8 mouse cellular contexts compared by ENCODE assay signal in the genomic region with DNA sequence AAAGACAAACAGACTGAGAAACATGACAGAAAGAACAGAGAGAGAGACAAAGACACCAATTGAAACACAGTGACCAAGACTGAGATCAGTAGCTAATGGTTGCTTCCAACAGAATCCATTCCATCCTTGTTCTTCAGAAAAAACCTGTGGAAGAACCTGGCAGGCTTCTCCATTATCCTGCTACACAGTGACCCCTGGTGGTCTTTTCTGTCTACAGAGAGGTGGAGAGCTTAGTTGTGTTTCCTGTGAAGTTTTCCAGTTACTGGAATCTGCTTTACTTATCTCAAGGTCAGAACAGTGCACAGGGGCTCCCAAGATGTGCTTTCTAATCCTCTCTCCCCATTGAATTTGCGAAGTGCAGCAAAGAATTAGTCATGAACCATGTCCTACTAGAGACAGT.
DNase-seq lines count a peak whose midpoint lies in the region; ATAC-seq and TF ChIP-seq lines count a peak whose summit lies in the region.

No protein-coding gene starts in this region.

- no peak overlapping the region for H3K27ac ChIP-seq in intestine, postnatal 0 days (ENCODE audit: low read depth, low read length)
- no peak overlapping the region for H3K27ac ChIP-seq in intestine, embryonic 16.5 days (ENCODE audit: low read length)
- no peak overlapping the region for H3K27ac ChIP-seq in liver, postnatal 0 days (ENCODE audit: low read depth)

- no peaks in the 10 kb centered on the region for H3K27me3 ChIP-seq in intestine, postnatal 0 days (replicated peaks; ENCODE audit: control insufficient read depth, insufficient read depth, low read length)
- H3K27me3 ChIP-seq in intestine, embryonic 16.5 days (replicated peaks; ENCODE audit: control insufficient read depth, insufficient read depth, low read length), result no peaks in the 10 kb centered on the region
- no peaks in the 10 kb centered on the region for H3K27me3 ChIP-seq in E14TG2a.4 (ENCODE audit: insufficient read depth, low read length)
- no peaks in the 10 kb centered on the region for H3K27me3 ChIP-seq in liver, postnatal 0 days (ENCODE audit: insufficient read depth, low read length)

- DNase-seq in adrenal gland, adult 2 months, result peak; percentile 17
- DNase-seq in liver, postnatal 0 days, result peak; percentile 15
- peak; percentile 54 for DNase-seq in urinary bladder, postnatal 25 days (ENCODE audit: low spot score)
- DNase-seq in natural killer cell, adult 2 months (ENCODE audit: low spot score in 2 of 2), result no peak

- H3K4me1 ChIP-seq in intestine, postnatal 0 days (replicated peaks; ENCODE audit: control insufficient read depth, insufficient read depth, low read length), result no peaks in the 10 kb centered on the region
- no peaks in the 10 kb centered on the region for H3K4me1 ChIP-seq in intestine, embryonic 16.5 days (ENCODE audit: control insufficient read depth, insufficient read depth, low read length)
- H3K4me1 ChIP-seq in E14TG2a.4 (replicated peaks; ENCODE audit: low read depth, low read length), result 0 out of 2 replicates have a peak, but pooled peaks cover 5% of the 10 kb centered on the region
- no peaks in the 10 kb centered on the region for H3K4me1 ChIP-seq in liver, postnatal 0 days (ENCODE audit: insufficient read depth)

- WGBS in intestine, postnatal 0 days, result 49% methylated on average over 1 of the region's 1 CpGs
- 60% methylated on average over 1 of the region's 1 CpGs for WGBS in intestine, embryonic 16.5 days
- WGBS in liver, postnatal 0 days (ENCODE audit: insufficient replicate concordance), result 56% methylated on average over 1 of the region's 1 CpGs

- TF ChIP-seq CTCF in intestine, postnatal 0 days (IDR thresholded peaks at IDR 0.05; ENCODE audit: low read depth), result peak; percentile 69
- peak; percentile 57 for TF ChIP-seq CTCF in E14TG2a.4 (conservative IDR thresholded peaks at IDR 0.05; ENCODE audit: low read length)
- peak; percentile 55 for TF ChIP-seq CTCF in liver, postnatal 0 days (IDR thresholded peaks at IDR 0.05; ENCODE audit: low read depth)

- H3K9me3 ChIP-seq in intestine, postnatal 0 days (ENCODE audit: control insufficient read depth), result no peaks in the 10 kb centered on the region
- no peaks in the 10 kb centered on the region for H3K9me3 ChIP-seq in intestine, embryonic 16.5 days (ENCODE audit: control insufficient read depth, low read length)
- H3K9me3 ChIP-seq in E14TG2a.4 (ENCODE audit: low read length), result no peaks in the 10 kb centered on the region
- H3K9me3 ChIP-seq in liver, postnatal 0 days (ENCODE audit: low read length), result no peaks in the 10 kb centered on the region

- no peak overlapping the region for H3K9ac ChIP-seq in intestine, postnatal 0 days (ENCODE audit: low read depth, low read length)
- H3K9ac ChIP-seq in intestine, embryonic 16.5 days (ENCODE audit: low read depth, low read length), result no peak overlapping the region
- no peak overlapping the region for H3K9ac ChIP-seq in liver, postnatal 0 days (replicated peaks)

- no peak overlapping the region for H3K4me2 ChIP-seq in intestine, postnatal 0 days (replicated peaks; ENCODE audit: low read depth)
- H3K4me2 ChIP-seq in intestine, embryonic 16.5 days (ENCODE audit: low read depth, low read length), result no peak overlapping the region
- H3K4me2 ChIP-seq in liver, postnatal 0 days (ENCODE audit: low read depth, low read length), result no peak overlapping the region

- H3K36me3 ChIP-seq in intestine, postnatal 0 days (ENCODE audit: control insufficient read depth, insufficient read depth), result no peaks in the 10 kb centered on the region
- no peaks in the 10 kb centered on the region for H3K36me3 ChIP-seq in intestine, embryonic 16.5 days (ENCODE audit: control insufficient read depth, insufficient read depth, low read length)
- H3K36me3 ChIP-seq in E14TG2a.4 (ENCODE audit: insufficient read depth, low read length), result no peaks in the 10 kb centered on the region
- H3K36me3 ChIP-seq in liver, postnatal 0 days (replicated peaks; ENCODE audit: insufficient read depth, low read length), result no peaks in the 10 kb centered on the region

- no peak for TF ChIP-seq EP300 in liver, postnatal 0 days (IDR thresholded peaks at IDR 0.05; ENCODE audit: low read depth)

- no peak overlapping the region for H3K4me3 ChIP-seq in intestine, postnatal 0 days (ENCODE audit: low read depth, low read length)
- no peak overlapping the region for H3K4me3 ChIP-seq in intestine, embryonic 16.5 days (ENCODE audit: low read length)
- H3K4me3 ChIP-seq in E14TG2a.4 (replicated peaks; ENCODE audit: low read length), result no peak overlapping the region
- no peak overlapping the region for H3K4me3 ChIP-seq in liver, postnatal 0 days (ENCODE audit: low read depth, low read length)

- ATAC-seq in intestine, postnatal 0 days, result no peak
- ATAC-seq in intestine, embryonic 16.5 days, result no peak
- peak; percentile 69 for ATAC-seq in frontal cortex, adult (ENCODE audit: low TSS enrichment)
- no peak for ATAC-seq in liver, postnatal 0 days

Comparison
In these comparisons a context has a peak if more than half of its experiments do, and no peak if none do; other contexts are left out.
1. DNase-seq: peak in adrenal gland, adult 2 months (single experiment), liver, postnatal 0 days (single experiment) and urinary bladder, postnatal 25 days (single experiment); none in natural killer cell, adult 2 months (0 of 2).
2. Peak in every context shown above with its lines, with median percentiles within 50 percentile points of each other: CTCF ChIP-seq.